Mouse (Mus musculus): ENCODE measurements around the gene Plagl1. TPM values are rescaled to one million over a fixed set of nuclear protein-coding genes. Genes with fewer than 3 reads are reported as not detected.

Plagl1 gene
- polyA plus RNA-seq, 1 experiment = 1.1 TPM

GRCm38 (mm10) chr10:13076807-13077532 lies 16.7 kb downstream of the Plagl1 start:
- TF ChIP-seq POLR2A (IDR thresholded peaks at IDR 0.05; ENCODE audit: low read depth, low read length) (no peak), CTCF (IDR thresholded peaks at IDR 0.05; ENCODE audit: extremely low read depth, insufficient read depth, insufficient read length, insufficient replicate concordance) (no peak)
- Histone ChIP-seq H3K4me1 (ENCODE audit: control insufficient read depth, insufficient read depth, insufficient read length) (no peaks in the 10 kb centered on the region), H3K36me3 (ENCODE audit: control insufficient read depth, insufficient read depth, low read length) (no peaks in the 10 kb centered on the region), H3K27me3 (ENCODE audit: control insufficient read depth, insufficient read depth, low read length) (no peaks in the 10 kb centered on the region), H3K4me3 (ENCODE audit: extremely low read depth, insufficient read depth, insufficient read length) (no peak overlapping the region), H3K27ac (ENCODE audit: insufficient read depth, low read length) (no peak overlapping the region)
- DNase-seq (ENCODE audit: low read depth in 1 of 2, low spot score in 2 of 2) = no peak
- WGBS = 71% methylated on average over 7 of the region's 7 CpGs

GRCm38 (mm10) chr10:13082459-13082858 lies 22.2 kb downstream of the Plagl1 start:
- WGBS = 88% methylated on average over 12 of the region's 12 CpGs
- no peak overlapping the region for H3K27ac ChIP-seq (ENCODE audit: insufficient read depth, low read length)
- H3K4me1 ChIP-seq (ENCODE audit: control insufficient read depth, insufficient read depth, insufficient read length) = no peaks in the 10 kb centered on the region
- TF ChIP-seq POLR2A (IDR thresholded peaks at IDR 0.05; ENCODE audit: low read depth, low read length) (no peak), CTCF (IDR thresholded peaks at IDR 0.05; ENCODE audit: extremely low read depth, insufficient read depth, insufficient read length, insufficient replicate concordance) (no peak)
- no peak for DNase-seq (ENCODE audit: low read depth in 1 of 2, low spot score in 2 of 2)
- no peak overlapping the region for H3K4me3 ChIP-seq (ENCODE audit: extremely low read depth, insufficient read depth, insufficient read length)
- no peaks in the 10 kb centered on the region for H3K27me3 ChIP-seq (ENCODE audit: control insufficient read depth, insufficient read depth, low read length)
- no peaks in the 10 kb centered on the region for H3K36me3 ChIP-seq (ENCODE audit: control insufficient read depth, insufficient read depth, low read length)

- Histone ChIP-seq H3K27me3 (ENCODE audit: control insufficient read depth, insufficient read depth, low read length) (peaks cover 8% of the 10 kb centered on the region), H3K4me3 (ENCODE audit: extremely low read depth, insufficient read depth, insufficient read length) (peak overlapping the region; percentile 47; the same call in 1 of the 2 replicates), H3K36me3 (ENCODE audit: control insufficient read depth, insufficient read depth, low read length) (no peaks in the 10 kb centered on the region), H3K4me1 (ENCODE audit: control insufficient read depth, insufficient read depth, insufficient read length) (peaks cover 2% of the 10 kb centered on the region; the same call in 1 of the 2 replicates), H3K27ac (ENCODE audit: insufficient read depth, low read length) (no peak overlapping the region)
- 47% methylated on average over 70 of the region's 70 CpGs for WGBS
- TF ChIP-seq POLR2A (IDR thresholded peaks at IDR 0.05; ENCODE audit: low read depth, low read length) (no peak), CTCF (IDR thresholded peaks at IDR 0.05; ENCODE audit: extremely low read depth, insufficient read depth, insufficient read length, insufficient replicate concordance) (no peak)
- no peak for DNase-seq (ENCODE audit: low read depth in 1 of 2, low spot score in 2 of 2)
Observed at GRCm38 (mm10) chr10:13090596-13091424, 30.5 kb downstream of the Plagl1 start.

GRCm38 (mm10) chr10:13092996-13093395 lies 32.7 kb downstream of the Plagl1 start:
- DNase-seq (ENCODE audit: low read depth in 1 of 2, low spot score in 2 of 2) = no peak
- H3K27me3 ChIP-seq (ENCODE audit: control insufficient read depth, insufficient read depth, low read length) = peaks cover 8% of the 10 kb centered on the region
- H3K27ac ChIP-seq (ENCODE audit: insufficient read depth, low read length) = no peak overlapping the region
- 81% methylated on average over 3 of the region's 3 CpGs for WGBS
- H3K4me3 ChIP-seq (ENCODE audit: extremely low read depth, insufficient read depth, insufficient read length) = no peak overlapping the region
- H3K4me1 ChIP-seq (ENCODE audit: control insufficient read depth, insufficient read depth, insufficient read length) = peaks cover 2% of the 10 kb centered on the region; the same call in 1 of the 2 replicates
- no peaks in the 10 kb centered on the region for H3K36me3 ChIP-seq (ENCODE audit: control insufficient read depth, insufficient read depth, low read length)
- TF ChIP-seq POLR2A (IDR thresholded peaks at IDR 0.05; ENCODE audit: low read depth, low read length) (no peak), CTCF (IDR thresholded peaks at IDR 0.05; ENCODE audit: extremely low read depth, insufficient read depth, insufficient read length, insufficient replicate concordance) (no peak)

GRCm38 (mm10) chr10:13098895-13099294 lies 38.6 kb downstream of the Plagl1 start:
- H3K4me3 ChIP-seq (ENCODE audit: extremely low read depth, insufficient read depth, insufficient read length) = no peak overlapping the region
- WGBS = 86% methylated on average over 1 of the region's 1 CpGs
- H3K4me1 ChIP-seq (ENCODE audit: control insufficient read depth, insufficient read depth, insufficient read length) = no peaks in the 10 kb centered on the region
- no peak for TF ChIP-seq CTCF (IDR thresholded peaks at IDR 0.05; ENCODE audit: extremely low read depth, insufficient read depth, insufficient read length, insufficient replicate concordance)
- no peak for TF ChIP-seq POLR2A (IDR thresholded peaks at IDR 0.05; ENCODE audit: low read depth, low read length)
- H3K27ac ChIP-seq (ENCODE audit: insufficient read depth, low read length) = no peak overlapping the region
- no peaks in the 10 kb centered on the region for H3K27me3 ChIP-seq (ENCODE audit: control insufficient read depth, insufficient read depth, low read length)
- no peak for DNase-seq (ENCODE audit: low read depth in 1 of 2, low spot score in 2 of 2)
- H3K36me3 ChIP-seq (ENCODE audit: control insufficient read depth, insufficient read depth, low read length) = no peaks in the 10 kb centered on the region

- TF ChIP-seq POLR2A (IDR thresholded peaks at IDR 0.05; ENCODE audit: low read depth, low read length) = no peak
- TF ChIP-seq CTCF (IDR thresholded peaks at IDR 0.05; ENCODE audit: extremely low read depth, insufficient read depth, insufficient read length, insufficient replicate concordance) = no peak
- Histone ChIP-seq H3K36me3 (ENCODE audit: control insufficient read depth, insufficient read depth, low read length) (no peaks in the 10 kb centered on the region), H3K27me3 (ENCODE audit: control insufficient read depth, insufficient read depth, low read length) (no peaks in the 10 kb centered on the region), H3K4me1 (ENCODE audit: control insufficient read depth, insufficient read depth, insufficient read length) (no peaks in the 10 kb centered on the region), H3K4me3 (ENCODE audit: extremely low read depth, insufficient read depth, insufficient read length) (no peak overlapping the region), H3K27ac (ENCODE audit: insufficient read depth, low read length) (no peak overlapping the region)
- DNase-seq (ENCODE audit: low read depth in 1 of 2, low spot score in 2 of 2) = no peak
- 91% methylated on average over 6 of the region's 6 CpGs for WGBS
Observed at GRCm38 (mm10) chr10:13100061-13100648, 39.9 kb downstream of the Plagl1 start.

Measured in spleen, adult 2 months (tissue).